Mouse (Mus musculus) heart, embryonic 16.5 days (tissue): ENCODE measurements around the gene Lekr1. TPM values are rescaled to one million over a fixed set of nuclear protein-coding genes. Genes with fewer than 3 reads are reported as not detected.

Source experiments
- ATAC-seq: fragments of 200-750 bp; cut with Nextera tagmentation; replicated peaks from 2 replicates; pipeline ENCODE4 v1.8.0; 2017; ENCODE audit warnings: moderate number of reproducible peaks; ENCODE audit not compliant: insufficient read depth, low FRiP score; ENCODE audit errors: extremely low read depth
- H3K27ac ChIP-seq: fragments of 300-500 bp; sonication (generic); 2 replicates; pipeline ENCODE4 v1.5.1; 2014; ENCODE audit warnings: mild to moderate bottlenecking, low read length, control low read depth, moderate library complexity
- H3K27me3 ChIP-seq: fragments of 300-500 bp; sonication (generic); 2 replicates; pipeline ENCODE4 v1.6.1; 2014; ENCODE audit warnings: low read length, mixed read lengths; ENCODE audit not compliant: control insufficient read depth, insufficient read depth
- H3K36me3 ChIP-seq: fragments of 300-500 bp; sonication (generic); 2 replicates; pipeline ENCODE4 v1.6.1; 2014; ENCODE audit not compliant: control insufficient read depth, insufficient read depth
- H3K4me1 ChIP-seq: fragments of 300-500 bp; sonication (generic); 2 replicates; pipeline ENCODE4 v1.6.1; 2014; ENCODE audit warnings: low read length, mixed read lengths; ENCODE audit not compliant: control insufficient read depth, insufficient read depth
- H3K4me2 ChIP-seq: fragments of 300-500 bp; sonication (generic); 2 replicates; pipeline ENCODE4 v1.6.1; 2014; ENCODE audit warnings: low read depth, mild to moderate bottlenecking, control low read depth, low read length
- H3K4me3 ChIP-seq: fragments of 300-500 bp; sonication (generic); 2 replicates; pipeline ENCODE4 v1.5.1; 2014; ENCODE audit warnings: mild to moderate bottlenecking, control low read depth, low read length
- H3K9ac ChIP-seq: fragments of 300-500 bp; sonication (generic); 2 replicates; pipeline ENCODE4 v1.6.1; 2014; ENCODE audit warnings: low read length, control low read depth
- H3K9me3 ChIP-seq: fragments of 300-500 bp; sonication (generic); replicated peaks from 2 replicates; pipeline ENCODE4 v1.6.1; 2016; ENCODE audit warnings: low read length; ENCODE audit not compliant: control insufficient read depth
- WGBS: fragments of 180-500 bp; shearing (Covaris S2); extraction: QIAGEN DNeasy Blood & Tissue Kit; methylation state at CpG from one replicate; pipeline ENCODE4 v1.1.7; 2014; 5-methylcytosine and 5-hydroxymethylcytosine counted together
- polyA plus RNA-seq: library from polyadenylated mRNA; unstranded; fragments of >200 nt; fragmentation: Nextera tagmentation; extraction: Ambion mirVana; gene quantifications from 2 replicates; pipeline ENCODE4 v1.2.1, GENCODE M21; 2015

Gene Lekr1
- polyA plus RNA-seq, 1 experiment from 2014 or later = 7.1 TPM

GRCm38 (mm10) chr3:65861471-65861881 lies 195.4 kb downstream of the Lekr1 start:
- Histone ChIP-seq H3K4me1 (peaks cover 29% of the 10 kb centered on the region), H3K9ac (no peak overlapping the region), H3K36me3 (no peaks in the 10 kb centered on the region), H3K4me3 (no peak overlapping the region), H3K27me3 (no peaks in the 10 kb centered on the region), H3K4me2 (no peak overlapping the region), H3K27ac (peak overlapping the region; percentile 19; the same call in 1 of the 2 replicates), H3K9me3 (no peaks in the 10 kb centered on the region)
- 20% methylated on average over 6 of the region's 6 CpGs for WGBS
- ATAC-seq = no peak

- WGBS = 2% methylated on average over 11 of the region's 11 CpGs
- H3K27ac ChIP-seq = peak overlapping the region; percentile 24; the same call in 1 of the 2 replicates
Observed at GRCm38 (mm10) chr3:65863297-65863696, 197.3 kb downstream of the Lekr1 start.

GRCm38 (mm10) chr3:65863762-65864377 lies 197.8 kb downstream of the Lekr1 start:
- Histone ChIP-seq H3K4me2 (peak overlapping the region; percentile 66), H3K4me1 (peaks cover 23% of the 10 kb centered on the region), H3K27me3 (no peaks in the 10 kb centered on the region), H3K9me3 (no peaks in the 10 kb centered on the region), H3K4me3 (peak overlapping the region; percentile 39), H3K9ac (peak overlapping the region; percentile 62), H3K36me3 (no peaks in the 10 kb centered on the region), H3K27ac (no peak overlapping the region)
- 48% methylated on average over 16 of the region's 16 CpGs for WGBS
- 0 out of 2 replicates have a peak, but pooled peaks have one; percentile 38 for ATAC-seq

More at GRCm38 (mm10) chr3:65863297-65863696, 197.3 kb downstream of the Lekr1 start:
- H3K9me3 ChIP-seq = no peaks in the 10 kb centered on the region
- peak overlapping the region; percentile 66 for H3K4me2 ChIP-seq
- H3K36me3 ChIP-seq = no peaks in the 10 kb centered on the region
- no peaks in the 10 kb centered on the region for H3K27me3 ChIP-seq
- peak; percentile 83 for ATAC-seq
- H3K4me3 ChIP-seq = peak overlapping the region; percentile 39
- H3K9ac ChIP-seq = peak overlapping the region; percentile 62
- peaks cover 26% of the 10 kb centered on the region for H3K4me1 ChIP-seq

GRCm38 (mm10) chr3:65868931-65869330 lies 202.9 kb downstream of the Lekr1 start:
- no peaks in the 10 kb centered on the region for H3K9me3 ChIP-seq
- H3K27me3 ChIP-seq = no peaks in the 10 kb centered on the region
- 69% methylated on average over 8 of the region's 8 CpGs for WGBS
- H3K4me3 ChIP-seq = no peak overlapping the region
- H3K4me2 ChIP-seq = no peak overlapping the region
- no peaks in the 10 kb centered on the region for H3K36me3 ChIP-seq
- peaks cover 31% of the 10 kb centered on the region for H3K4me1 ChIP-seq
- H3K9ac ChIP-seq = no peak overlapping the region
- ATAC-seq = no peak
- no peak overlapping the region for H3K27ac ChIP-seq

- no peak overlapping the region for H3K4me3 ChIP-seq
- no peaks in the 10 kb centered on the region for H3K9me3 ChIP-seq
- 57% methylated on average over 6 of the region's 6 CpGs for WGBS
- no peaks in the 10 kb centered on the region for H3K36me3 ChIP-seq
- peak overlapping the region; percentile 30; the same call in 1 of the 2 replicates for H3K27ac ChIP-seq
- H3K4me2 ChIP-seq = no peak overlapping the region
- H3K4me1 ChIP-seq = peaks cover 30% of the 10 kb centered on the region
- no peak for ATAC-seq
- no peaks in the 10 kb centered on the region for H3K27me3 ChIP-seq
- no peak overlapping the region for H3K9ac ChIP-seq
Observed at GRCm38 (mm10) chr3:65869724-65870123, 203.7 kb downstream of the Lekr1 start.

- 11% methylated on average over 12 of the region's 12 CpGs for WGBS
- peak overlapping the region; percentile 36 for H3K4me2 ChIP-seq
Observed at GRCm38 (mm10) chr3:65871188-65871603, 205.2 kb downstream of the Lekr1 start.

GRCm38 (mm10) chr3:65871609-65872272 lies 205.7 kb downstream of the Lekr1 start:
- no peaks in the 10 kb centered on the region for H3K9me3 ChIP-seq
- ATAC-seq = no peak
- no peaks in the 10 kb centered on the region for H3K36me3 ChIP-seq
- H3K27ac ChIP-seq = peak overlapping the region; percentile 91
- H3K4me1 ChIP-seq = peaks cover 30% of the 10 kb centered on the region
- H3K9ac ChIP-seq = peak overlapping the region; percentile 70; the same call in 1 of the 2 replicates
- H3K4me3 ChIP-seq = no peak overlapping the region
- no peak overlapping the region; the same call in 1 of the 2 replicates for H3K4me2 ChIP-seq
- no peaks in the 10 kb centered on the region for H3K27me3 ChIP-seq
- 38% methylated on average over 10 of the region's 10 CpGs for WGBS

More at GRCm38 (mm10) chr3:65871188-65871603, 205.2 kb downstream of the Lekr1 start:
- H3K27me3 ChIP-seq = no peaks in the 10 kb centered on the region
- peak overlapping the region; percentile 70 for H3K9ac ChIP-seq
- peaks cover 30% of the 10 kb centered on the region for H3K4me1 ChIP-seq
- no peaks in the 10 kb centered on the region for H3K36me3 ChIP-seq
- no peaks in the 10 kb centered on the region for H3K9me3 ChIP-seq
- no peak overlapping the region for H3K4me3 ChIP-seq
- peak overlapping the region; percentile 91 for H3K27ac ChIP-seq
- peak; percentile 88 for ATAC-seq

- 62% methylated on average over 13 of the region's 13 CpGs for WGBS
- Histone ChIP-seq H3K4me2 (no peak overlapping the region), H3K9me3 (no peaks in the 10 kb centered on the region), H3K27me3 (no peaks in the 10 kb centered on the region), H3K27ac (no peak overlapping the region), H3K4me3 (no peak overlapping the region), H3K4me1 (peaks cover 30% of the 10 kb centered on the region), H3K36me3 (no peaks in the 10 kb centered on the region), H3K9ac (no peak overlapping the region)
- no peak for ATAC-seq
Observed at GRCm38 (mm10) chr3:65873093-65873830, 207.2 kb downstream of the Lekr1 start.
